Mouse (Mus musculus) ES-E14 (cell line): ENCODE measurements around the gene Loxl1. TPM values are rescaled to one million over a fixed set of nuclear protein-coding genes. Genes with fewer than 3 reads are reported as not detected.
"Not testable (repeated sequence)": the region's sequence is repeated elsewhere in the genome, so short reads cannot be mapped to it uniquely, and the experiment has no call there.

Experiments used
- DNase-seq: peaks from one replicate; pipeline ENCODE4 v3.0.0-alpha.2; 2013; ENCODE audit warnings: low read depth, low spot score
- H3K27ac ChIP-seq: 2 replicates; pipeline ENCODE4 v1.5.1; 2012; ENCODE audit warnings: low read depth, mild to moderate bottlenecking, low read length, moderate library complexity, mixed read lengths; ENCODE audit not compliant: poor library complexity, insufficient read depth, severe bottlenecking
- H3K36me3 ChIP-seq: 2 replicates; pipeline ENCODE4 v1.6.1; 2012; ENCODE audit warnings: mild to moderate bottlenecking, low read length, moderate library complexity, mixed read lengths; ENCODE audit not compliant: control insufficient read depth, poor library complexity, insufficient read depth, severe bottlenecking
- H3K4me1 ChIP-seq, 2 experiments: fragments of 150-350 bp in 1 of 2; sonication (generic) in 1 of 2; 2 replicates each; pipeline ENCODE4 v1.6.1; 2012; ENCODE audit warnings: low read length in 2 of 2, mild to moderate bottlenecking in 1 of 2, mixed read lengths in 1 of 2; ENCODE audit not compliant: control insufficient read depth in 2 of 2, insufficient read depth in 2 of 2, poor library complexity in 1 of 2
- H3K4me3 ChIP-seq, 2 experiments: fragments of 150-350 bp in 1 of 2; sonication (generic) in 1 of 2; 2 replicates each; pipeline ENCODE4 v1.5.1; 2012; ENCODE audit warnings: low read length in 2 of 2, low read depth in 1 of 2, mild to moderate bottlenecking in 1 of 2, mixed read lengths in 1 of 2; ENCODE audit not compliant: insufficient read depth in 1 of 2, poor library complexity in 1 of 2, severe bottlenecking in 1 of 2
- H3K9ac ChIP-seq: 2 replicates; pipeline ENCODE4 v1.6.1; 2012; ENCODE audit warnings: low read depth, mild to moderate bottlenecking, low read length, mixed read lengths; ENCODE audit not compliant: poor library complexity, insufficient read depth, severe bottlenecking
- H3K9me3 ChIP-seq: fragments of 150-350 bp; sonication (generic); 2 replicates; pipeline ENCODE4 v1.6.1; 2012; ENCODE audit warnings: low read depth, mild to moderate bottlenecking, low read length; ENCODE audit not compliant: control insufficient read depth, insufficient read depth
- CHD2 ChIP-seq: IDR thresholded peaks from 2 replicates; pipeline ENCODE4 v1.6.1; 2014; ENCODE audit warnings: mild to moderate bottlenecking, low read depth, low read length, inconsistent platforms
- HCFC1 ChIP-seq: IDR thresholded peaks from 2 replicates; pipeline ENCODE4 v1.6.1; 2012; ENCODE audit warnings: low read length, inconsistent platforms, borderline replicate concordance; ENCODE audit not compliant: insufficient read depth
- MAFK ChIP-seq: IDR thresholded peaks from 2 replicates; pipeline ENCODE4 v1.6.1; 2014; ENCODE audit warnings: mild to moderate bottlenecking, low read depth, low read length, inconsistent platforms; ENCODE audit not compliant: insufficient read depth
- ZC3H11A ChIP-seq: IDR thresholded peaks from 2 replicates; pipeline ENCODE4 v1.6.1; 2012; ENCODE audit warnings: low read depth, mild to moderate bottlenecking, inconsistent platforms, low read length, borderline replicate concordance
- ZNF384 ChIP-seq: IDR thresholded peaks from 2 replicates; pipeline ENCODE4 v1.6.1; 2012; ENCODE audit warnings: low read depth, low read length, inconsistent platforms
- in situ Hi-C, 2 experiments: fragments of 600-800 bp; cut with MboI; formaldehyde crosslinking; loops; one replicate each; pipeline ENCODE4 v1.15.1; 2025; ENCODE audit warnings: low sequenced_read_pairs in 2 of 2, inconsistent platforms in 1 of 2; ENCODE audit not compliant: unreplicated experiment in 2 of 2
- total RNA-seq: library from RNA; depleted of rRNA; stranded (reverse); fragments of 300-350 nt; gene quantifications from 2 replicates; pipeline ENCODE4 v1.2.3, GENCODE M21; 2012

Gene Loxl1
- total RNA-seq, 1 experiment, result 8.4 TPM

- H3K9ac ChIP-seq, result peak overlapping the region; percentile 77; the same call in 1 of the 2 replicates
- peak overlapping the region; percentile 100 for H3K27ac ChIP-seq
- TF ChIP-seq ZC3H11A (no peak), HCFC1 (no peak), ZNF384 (no peak), MAFK (no peak), CHD2 (no peak)
- no peaks in the 10 kb centered on the region for H3K36me3 ChIP-seq
- H3K9me3 ChIP-seq, result no peaks in the 10 kb centered on the region
- in situ Hi-C loops, result no loop called here
- peak overlapping the region in 1 of 2 experiments; percentile 64; a peak in 1 of 4 replicates for H3K4me3 ChIP-seq
- DNase-seq, result no peak
- peaks cover 11 to 22% of the 10 kb centered on the region in 2 experiments; a peak in 3 of 4 replicates for H3K4me1 ChIP-seq
Measured at GRCm38 (mm10) chr9:58274626-58275025, 38.4 kb downstream of the Loxl1 start.

- in situ Hi-C loops, result no loop called here
- Histone ChIP-seq H3K4me3 (peak overlapping the region in 1 of 2 experiments; percentile 64; a peak in 1 of 4 replicates), H3K9ac (peak overlapping the region; percentile 57), H3K9me3 (no peaks in the 10 kb centered on the region), H3K36me3 (no peaks in the 10 kb centered on the region), H3K27ac (peak overlapping the region; percentile 100), H3K4me1 (peaks cover 11 to 25% of the 10 kb centered on the region in 2 experiments; a peak in 3 of 4 replicates)
- no peak for TF ChIP-seq MAFK
- no peak for TF ChIP-seq ZNF384
- no peak for TF ChIP-seq ZC3H11A
- TF ChIP-seq HCFC1, result no peak; the same call in 1 of the 2 replicates
- TF ChIP-seq CHD2, result no peak
- DNase-seq, result no peak
Measured at GRCm38 (mm10) chr9:58274101-58274604, 38.8 kb downstream of the Loxl1 start.

GRCm38 (mm10) chr9:58272855-58273254 lies 40.1 kb downstream of the Loxl1 start:
- peak overlapping the region; percentile 45; the same call in 1 of the 2 replicates for H3K9ac ChIP-seq

GRCm38 (mm10) chr9:58272068-58272541 lies 40.9 kb downstream of the Loxl1 start:
- in situ Hi-C loops, result no loop called here
- H3K9me3 ChIP-seq, result no peaks in the 10 kb centered on the region
- no peak for DNase-seq
- TF ChIP-seq ZNF384, result no peak
- TF ChIP-seq HCFC1, result no peak
- H3K4me3 ChIP-seq, result no peak overlapping the region
- peak overlapping the region; percentile 100 for H3K27ac ChIP-seq
- no peaks in the 10 kb centered on the region for H3K36me3 ChIP-seq
- H3K9ac ChIP-seq, result peak overlapping the region; percentile 46; the same call in 1 of the 2 replicates
- peaks cover 8 to 20% of the 10 kb centered on the region in 2 experiments; a peak in 3 of 4 replicates for H3K4me1 ChIP-seq

More at GRCm38 (mm10) chr9:58272855-58273254, 40.1 kb downstream of the Loxl1 start:
- TF ChIP-seq MAFK, result no peak
- TF ChIP-seq ZNF384, result no peak
- no peak for TF ChIP-seq CHD2
- no peak for TF ChIP-seq HCFC1
- TF ChIP-seq ZC3H11A, result no peak
- Histone ChIP-seq H3K36me3 (no peaks in the 10 kb centered on the region), H3K4me1 (peaks cover 8 to 20% of the 10 kb centered on the region in 2 experiments; a peak in 3 of 4 replicates), H3K4me3 (no peak overlapping the region), H3K9me3 (no peaks in the 10 kb centered on the region), H3K27ac (peak overlapping the region; percentile 100)
- DNase-seq, result no peak
- in situ Hi-C loops, result no loop called here

GRCm38 (mm10) chr9:58271551-58271950 lies 41.4 kb downstream of the Loxl1 start:
- DNase-seq, H3K4me3 ChIP-seq, H3K36me3 ChIP-seq, H3K9me3 ChIP-seq, in situ Hi-C loops: not testable (repeated sequence)
- H3K27ac ChIP-seq, result peak overlapping the region; percentile 100
- H3K4me1 ChIP-seq, result peaks cover 8 to 19% of the 10 kb centered on the region in 2 experiments; a peak in 3 of 4 replicates
- peak overlapping the region; percentile 46; the same call in 1 of the 2 replicates for H3K9ac ChIP-seq
